Mouse (Mus musculus) megakaryocyte, embryonic 14.5 days (primary cell): ENCODE measurements at regions not wholly inside any gene's neighbourhood (a gene's known extent, or its start where the extent isn't known, plus 50 kb on each side); places are given as distances from the start of the nearest gene placed in this dataset.
"Not testable (repeated sequence)": the region's sequence is repeated elsewhere in the genome, so short reads cannot be mapped to it uniquely, and the experiment has no call there.

Experiments used
- H3K27me3 ChIP-seq: replicated peaks from 2 replicates; pipeline ENCODE3; 2012; ENCODE audit warnings: inconsistent platforms
- H3K36me3 ChIP-seq: replicated peaks from 2 replicates; pipeline ENCODE3; 2012; ENCODE audit warnings: low read length, inconsistent platforms, mixed read lengths
- H3K4me1 ChIP-seq: 2 replicates; pipeline ENCODE4 v1.6.1; 2012; ENCODE audit warnings: inconsistent platforms
- H3K4me3 ChIP-seq: replicated peaks from 2 replicates; pipeline ENCODE3; 2012; ENCODE audit warnings: moderate library complexity, mild to moderate bottlenecking, inconsistent platforms
- H3K9me3 ChIP-seq: 2 replicates; pipeline ENCODE4 v1.6.1; 2012; ENCODE audit warnings: inconsistent platforms
- FLI1 ChIP-seq: IDR thresholded peaks from 2 replicates; pipeline ENCODE4 v1.6.1; 2012; ENCODE audit warnings: low read length, inconsistent platforms, mixed read lengths
- GATA1 ChIP-seq: IDR thresholded peaks from 3 replicates; pipeline ENCODE4 v1.6.1; 2012; ENCODE audit warnings: mixed read lengths, low read length, inconsistent platforms, borderline replicate concordance

DNA sequence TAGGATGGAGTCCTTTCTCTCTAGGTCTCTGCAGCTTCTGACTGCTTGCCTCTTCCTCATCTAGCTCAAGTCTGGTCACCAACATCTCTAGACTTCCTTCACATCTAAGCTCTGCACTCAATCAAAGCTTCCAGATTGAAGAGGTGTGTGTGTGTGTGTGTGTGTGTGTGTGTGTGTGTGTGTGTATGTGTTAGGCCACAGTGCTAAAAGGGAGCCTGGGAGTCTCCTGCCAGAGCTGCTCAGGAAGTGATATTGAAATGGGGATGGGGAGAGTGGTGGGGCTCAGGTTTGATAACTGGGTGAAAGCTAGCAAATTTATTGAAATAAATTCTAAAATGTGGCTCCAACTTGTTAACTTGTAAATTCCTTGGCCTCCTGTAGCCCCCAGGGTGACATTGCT is 73.3 kb downstream of the Gm31371 start:
- not testable (repeated sequence) for H3K4me3 ChIP-seq, H3K9me3 ChIP-seq, H3K36me3 ChIP-seq, H3K27me3 ChIP-seq
- H3K4me1 ChIP-seq = peaks cover 17% of the 10 kb centered on the region

DNA sequence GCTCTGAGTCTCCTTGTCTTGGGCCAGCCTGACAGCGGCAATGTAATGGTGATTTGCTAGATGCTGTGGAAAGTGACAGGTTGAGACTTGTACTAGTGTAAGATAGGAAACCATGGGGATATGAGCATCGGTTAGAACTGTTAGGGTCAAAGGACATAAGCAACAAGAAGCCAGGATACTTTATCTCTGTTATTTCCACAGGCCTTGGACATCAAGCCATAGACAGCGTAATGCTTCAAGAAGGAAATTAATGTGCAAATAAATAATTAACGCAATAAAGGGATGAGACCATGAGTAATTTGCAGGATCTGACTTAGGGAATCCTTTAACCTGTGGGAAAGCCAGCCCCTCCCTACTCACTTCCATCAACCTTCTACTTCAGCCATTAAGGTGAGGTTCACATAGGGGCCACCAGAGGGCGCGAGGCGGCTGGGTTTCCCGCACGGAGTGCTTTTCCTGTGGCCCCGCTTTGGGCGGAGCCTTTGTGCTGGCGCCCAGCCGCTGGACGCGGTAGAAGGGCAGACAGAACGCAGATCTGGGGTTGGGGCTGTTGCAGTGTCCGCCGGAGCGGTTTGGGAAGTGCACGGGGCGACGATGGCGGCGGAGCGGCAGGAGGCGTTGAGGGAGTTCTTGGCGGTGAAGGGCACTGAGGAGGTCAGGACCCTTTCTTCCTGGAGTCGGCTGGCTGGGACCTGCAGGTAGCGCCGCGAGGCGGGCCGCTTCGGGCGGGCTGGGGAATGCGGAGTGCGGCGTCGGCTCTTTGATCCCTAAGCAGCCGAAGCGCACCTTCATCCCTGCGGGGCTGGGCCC is 76.5 kb downstream of the Gm31371 start:
- no peak for TF ChIP-seq GATA1
- TF ChIP-seq FLI1 = no peak
- H3K4me3 ChIP-seq = peak overlapping the region; percentile 90
- H3K4me1 ChIP-seq = peaks cover 17% of the 10 kb centered on the region
- peaks cover 2% of the 10 kb centered on the region for H3K36me3 ChIP-seq
- H3K27me3 ChIP-seq = no peaks in the 10 kb centered on the region
- H3K9me3 ChIP-seq = peaks cover 11% of the 10 kb centered on the region; the same call in 1 of the 2 replicates

DNA sequence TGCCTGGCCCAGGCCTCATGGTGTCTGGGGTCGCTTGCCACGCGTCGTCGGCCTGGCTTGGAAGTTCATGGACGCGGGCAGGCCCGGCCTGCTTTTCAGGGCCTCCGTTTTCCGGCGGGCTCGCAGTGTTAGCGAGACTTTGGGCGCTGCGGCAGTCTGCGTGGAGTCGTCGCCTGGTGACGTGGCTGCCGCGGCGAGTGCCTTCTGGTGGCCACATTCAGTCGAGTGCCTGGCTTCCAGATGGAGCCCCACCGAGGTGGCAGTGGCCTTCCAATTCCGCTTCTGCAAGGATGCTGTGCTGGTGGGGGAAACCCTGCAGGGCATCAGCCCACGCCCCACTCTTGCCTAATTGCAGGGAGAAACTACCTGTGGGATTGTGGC is 77.1 kb downstream of the Gm31371 start:
- not testable (repeated sequence) for H3K27me3 ChIP-seq, H3K36me3 ChIP-seq
- H3K4me3 ChIP-seq = peak overlapping the region; percentile 90
- peaks cover 17% of the 10 kb centered on the region for H3K4me1 ChIP-seq
- H3K9me3 ChIP-seq = peaks cover 11% of the 10 kb centered on the region; the same call in 1 of the 2 replicates

DNA sequence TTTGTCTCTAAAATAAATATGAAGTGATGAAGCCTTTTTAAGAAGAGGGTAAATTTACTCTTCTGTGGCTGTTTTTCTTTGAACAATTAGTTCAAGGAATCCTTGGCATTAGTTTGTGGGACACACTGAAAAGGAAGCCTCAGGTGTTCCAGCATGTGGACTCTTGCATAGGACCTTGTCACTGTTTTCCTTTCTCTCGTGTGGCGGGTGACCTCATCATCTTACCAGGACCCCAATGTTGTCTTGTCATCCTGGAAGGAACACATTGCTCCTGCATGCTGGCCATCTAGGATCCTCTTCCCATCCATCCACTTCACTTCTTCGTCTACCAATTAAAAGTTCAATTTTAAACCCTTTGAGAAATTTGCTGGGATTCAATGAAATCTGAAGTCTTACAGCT is 104.9 kb downstream of the Gm31371 start:
- not testable (repeated sequence) for H3K4me3 ChIP-seq, H3K36me3 ChIP-seq, H3K4me1 ChIP-seq, H3K9me3 ChIP-seq, H3K27me3 ChIP-seq

DNA sequence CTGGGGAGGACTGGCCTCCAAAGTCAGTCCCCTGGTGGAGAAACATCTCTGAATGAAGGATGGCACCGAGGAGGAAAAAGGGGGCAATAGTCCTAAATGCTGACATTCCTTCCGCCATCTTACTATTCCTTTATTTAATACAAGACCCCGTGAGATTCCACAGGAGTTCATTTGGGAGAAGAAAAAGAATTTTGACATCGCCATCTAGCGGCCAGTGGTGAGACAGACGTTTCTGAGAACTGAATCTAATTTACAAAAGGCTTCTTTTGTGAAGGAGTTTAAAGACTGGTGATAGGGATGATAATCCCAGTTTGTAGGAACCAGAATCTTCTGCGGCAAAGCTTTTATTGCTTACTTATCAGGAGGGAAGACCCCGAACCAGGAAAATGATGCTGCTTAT is 107.8 kb downstream of the Gm31371 start:
- not testable (repeated sequence) for H3K4me1 ChIP-seq, H3K27me3 ChIP-seq, H3K4me3 ChIP-seq, H3K9me3 ChIP-seq
- H3K36me3 ChIP-seq = peaks cover 11% of the 10 kb centered on the region

DNA sequence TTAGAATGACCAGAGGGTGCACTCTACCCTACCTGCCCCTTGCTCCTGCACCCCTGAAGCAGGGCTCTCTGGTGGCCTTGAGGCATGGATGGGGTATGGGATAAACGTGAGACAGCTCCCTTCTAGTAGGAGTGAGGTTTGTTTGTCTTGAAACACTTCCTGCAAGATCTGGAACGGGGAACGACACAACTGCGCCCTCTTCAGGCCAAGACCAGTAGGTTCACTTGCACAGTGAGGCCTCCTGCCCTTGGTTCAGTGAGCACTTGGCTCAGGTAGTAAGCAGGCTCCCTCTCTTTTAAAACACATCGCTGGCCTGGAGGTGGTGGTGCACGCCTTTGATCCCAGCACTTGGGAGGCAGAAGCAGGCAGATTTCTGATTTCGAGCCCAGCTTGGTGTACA is 110.1 kb downstream of the Gm31371 start:
- H3K4me1 ChIP-seq, H3K9me3 ChIP-seq: not testable (repeated sequence)
- peaks cover 11% of the 10 kb centered on the region for H3K36me3 ChIP-seq

DNA sequence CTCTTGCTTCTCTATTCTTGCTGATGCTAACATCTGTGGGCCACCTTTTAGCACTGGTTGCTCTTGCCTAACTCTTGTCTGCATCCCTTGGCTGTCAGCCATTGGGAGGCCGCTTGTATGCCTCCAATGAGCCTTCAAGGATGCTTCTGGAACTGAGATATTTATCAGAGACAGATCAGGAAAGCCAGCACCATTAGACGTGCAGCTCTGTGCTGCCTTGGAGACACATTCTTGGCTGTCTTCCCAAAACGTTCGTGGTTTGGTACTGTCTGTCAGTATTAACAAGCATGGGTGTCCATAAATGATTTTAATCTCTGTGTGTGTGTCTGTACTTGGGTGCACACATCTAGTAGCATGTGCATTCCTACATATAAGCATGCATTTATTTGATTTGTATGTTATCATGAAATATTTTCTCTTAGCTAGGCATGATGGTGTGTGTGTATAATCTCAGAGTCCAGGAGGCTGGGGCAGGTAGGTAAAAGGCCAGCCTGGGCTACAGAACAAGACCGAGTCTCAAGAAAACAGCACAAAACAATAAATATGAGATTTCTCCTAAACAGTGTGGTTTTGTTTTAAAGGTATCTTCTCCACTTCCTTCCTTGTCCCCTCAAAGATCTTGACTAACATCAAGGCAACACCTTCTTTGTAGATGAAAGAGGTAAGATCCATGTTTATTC is 111.4 kb downstream of the Gm31371 start:
- peaks cover 11% of the 10 kb centered on the region for H3K36me3 ChIP-seq
- H3K27me3 ChIP-seq, H3K4me1 ChIP-seq, H3K9me3 ChIP-seq, H3K4me3 ChIP-seq: not testable (repeated sequence)

More for the DNA sequence above, 110.1 kb downstream of the Gm31371 start:
- peak overlapping the region; percentile 25 for H3K4me3 ChIP-seq
- not testable (repeated sequence) for H3K27me3 ChIP-seq

DNA sequence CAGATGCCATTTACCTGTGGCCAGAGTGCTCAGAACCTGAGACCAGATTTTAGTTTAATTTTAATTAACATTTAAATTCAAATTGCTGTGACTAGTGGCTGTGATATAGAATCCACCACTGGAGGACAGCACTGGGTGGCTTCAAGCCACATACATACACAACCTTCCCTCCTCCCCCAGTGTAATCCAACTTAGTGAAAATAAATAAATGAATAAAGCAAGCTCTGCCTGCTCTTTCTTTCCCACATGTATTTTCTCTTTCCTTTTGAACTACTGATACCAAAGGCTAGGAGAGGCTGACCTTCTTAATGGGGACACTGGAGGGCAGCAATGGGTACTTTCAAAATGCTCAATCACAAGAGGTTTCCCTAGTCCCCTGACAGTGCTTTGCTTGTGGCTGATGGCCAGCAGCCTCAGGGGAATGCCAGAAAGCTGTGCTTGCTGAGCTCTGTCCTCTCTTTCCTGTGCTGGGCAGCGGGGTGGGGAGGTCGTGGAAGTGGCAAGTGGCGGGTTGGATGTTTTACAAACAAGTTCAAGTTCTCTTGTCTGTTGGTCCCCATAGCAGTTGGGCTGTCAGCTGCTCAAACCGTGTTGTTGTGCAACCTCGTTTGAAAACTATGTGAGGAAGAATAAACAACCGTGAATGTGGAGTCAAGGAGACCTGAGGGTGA is 112.4 kb downstream of the Gm31371 start:
- H3K36me3 ChIP-seq = peaks cover 11% of the 10 kb centered on the region
- H3K4me1 ChIP-seq, H3K4me3 ChIP-seq, H3K27me3 ChIP-seq, H3K9me3 ChIP-seq: not testable (repeated sequence)

DNA sequence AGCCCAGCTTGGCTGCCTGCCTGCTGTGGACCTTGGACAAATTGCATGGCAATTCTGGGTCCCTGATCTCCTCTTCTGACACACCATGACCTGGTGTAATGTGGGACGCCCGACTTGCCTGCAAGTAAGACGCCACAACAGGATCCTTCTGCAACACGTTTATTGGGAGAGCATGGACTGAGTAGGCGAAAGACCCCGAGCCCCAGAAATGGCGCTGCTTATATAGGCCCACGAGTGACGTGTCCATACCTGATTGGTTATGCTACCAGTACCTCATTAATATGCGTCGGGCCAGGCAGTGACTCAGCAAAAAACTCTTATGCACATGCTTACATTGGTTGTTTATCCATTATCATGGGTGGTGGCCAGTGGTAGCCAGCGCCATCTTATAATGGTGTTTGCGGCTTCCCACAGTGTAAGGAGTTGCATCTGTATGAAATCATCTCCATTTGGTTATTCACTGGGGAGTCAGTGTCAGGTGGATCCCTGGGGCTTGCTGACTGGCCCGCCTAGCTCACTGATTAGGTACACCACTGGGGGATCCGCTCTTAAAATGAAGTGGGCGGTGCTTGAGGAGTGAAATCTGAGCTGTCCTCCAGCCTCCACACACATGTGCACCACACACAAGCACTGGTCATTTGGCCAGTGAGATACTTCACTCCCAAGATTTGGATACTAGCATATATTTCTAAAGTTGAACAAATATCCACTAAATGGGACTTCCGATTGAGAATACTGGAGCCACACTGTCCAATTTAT is 113.1 kb downstream of the Gm31371 start:
- not testable (repeated sequence) for H3K4me3 ChIP-seq, H3K4me1 ChIP-seq, H3K27me3 ChIP-seq, H3K9me3 ChIP-seq
- H3K36me3 ChIP-seq = peaks cover 11% of the 10 kb centered on the region

DNA sequence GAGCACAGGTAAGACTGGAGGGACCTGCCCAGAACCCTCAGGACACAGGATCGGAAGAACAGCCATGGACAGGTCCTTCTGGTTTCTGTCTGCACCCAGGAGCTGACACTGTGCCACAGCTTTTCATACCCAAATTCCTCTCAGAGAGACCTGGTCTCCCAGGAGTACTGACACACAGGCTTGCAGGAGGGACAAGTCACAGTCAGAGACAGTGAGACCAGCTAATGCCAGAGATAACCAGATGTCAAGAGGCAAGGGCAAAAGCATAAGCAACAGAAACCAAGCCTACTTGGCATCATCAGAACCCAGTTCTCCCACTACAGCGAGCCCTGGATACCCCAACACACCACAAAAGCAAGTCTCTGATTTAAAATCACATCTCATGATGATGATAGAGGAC is 122.3 kb downstream of the Gm31371 start:
- H3K27me3 ChIP-seq, H3K9me3 ChIP-seq, H3K4me3 ChIP-seq, H3K36me3 ChIP-seq, H3K4me1 ChIP-seq: not testable (repeated sequence)

DNA sequence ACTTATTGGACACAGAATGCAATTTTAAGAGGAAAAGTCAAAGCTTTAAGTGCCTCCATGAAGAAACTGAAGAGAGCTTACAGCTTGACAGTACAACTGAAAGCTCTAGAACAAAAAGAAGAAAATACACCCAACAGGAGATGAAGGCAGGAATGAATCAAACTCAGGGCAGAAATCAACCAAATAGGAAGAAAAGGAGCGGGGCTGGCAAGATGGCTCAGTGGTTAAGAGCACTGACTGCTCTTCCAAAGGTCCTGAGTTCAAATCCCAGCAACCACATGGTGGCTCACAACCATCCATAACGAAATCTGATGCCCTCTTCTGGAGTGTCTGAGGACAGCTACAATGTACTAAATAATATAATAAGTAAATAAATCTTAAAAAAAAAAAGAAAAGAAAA is 124.8 kb downstream of the Gm31371 start:
- H3K36me3 ChIP-seq, H3K27me3 ChIP-seq, H3K4me1 ChIP-seq, H3K9me3 ChIP-seq, H3K4me3 ChIP-seq: not testable (repeated sequence)

DNA sequence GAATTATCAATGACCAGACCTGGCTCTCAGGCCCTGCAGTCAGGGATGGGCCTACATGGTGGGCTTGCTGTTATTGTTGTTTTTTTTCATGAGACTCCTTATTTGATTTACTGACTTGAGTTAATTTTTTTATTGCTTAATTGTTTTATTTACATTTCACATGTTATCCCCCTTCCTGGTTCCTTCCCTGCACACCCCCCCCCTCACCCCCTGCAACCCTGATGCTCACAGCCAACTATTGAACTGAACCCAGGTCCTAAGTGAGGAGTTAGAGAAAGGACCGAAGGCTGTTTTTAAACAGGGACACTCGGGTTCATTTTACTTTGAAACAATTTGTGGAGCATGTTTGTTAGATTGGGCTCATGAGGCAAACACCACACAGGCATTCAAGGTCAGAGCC is 126.9 kb downstream of the Gm31371 start:
- H3K27me3 ChIP-seq, H3K4me3 ChIP-seq, H3K4me1 ChIP-seq, H3K9me3 ChIP-seq, H3K36me3 ChIP-seq: not testable (repeated sequence)

DNA sequence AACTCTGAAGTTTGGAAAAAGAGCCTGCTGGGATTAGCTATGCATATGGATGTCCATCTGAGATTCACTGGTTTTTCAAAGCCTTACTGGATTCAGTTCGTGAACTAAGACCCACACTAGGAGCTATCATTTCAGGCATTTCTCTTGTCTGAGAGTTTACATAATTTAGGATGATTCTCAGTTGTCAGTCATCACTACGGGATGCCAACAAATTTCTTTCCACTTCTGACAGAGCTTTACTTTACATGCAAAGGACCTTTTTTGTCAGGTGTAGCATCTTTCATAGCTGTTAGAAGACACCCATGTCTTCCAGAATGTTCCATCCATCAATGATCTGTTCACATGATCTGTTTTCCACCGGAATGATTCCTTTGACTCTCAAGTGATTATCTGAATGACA is 154.4 kb downstream of the Gm31371 start:
- not testable (repeated sequence) for H3K4me1 ChIP-seq, H3K36me3 ChIP-seq, H3K4me3 ChIP-seq, H3K27me3 ChIP-seq, H3K9me3 ChIP-seq

DNA sequence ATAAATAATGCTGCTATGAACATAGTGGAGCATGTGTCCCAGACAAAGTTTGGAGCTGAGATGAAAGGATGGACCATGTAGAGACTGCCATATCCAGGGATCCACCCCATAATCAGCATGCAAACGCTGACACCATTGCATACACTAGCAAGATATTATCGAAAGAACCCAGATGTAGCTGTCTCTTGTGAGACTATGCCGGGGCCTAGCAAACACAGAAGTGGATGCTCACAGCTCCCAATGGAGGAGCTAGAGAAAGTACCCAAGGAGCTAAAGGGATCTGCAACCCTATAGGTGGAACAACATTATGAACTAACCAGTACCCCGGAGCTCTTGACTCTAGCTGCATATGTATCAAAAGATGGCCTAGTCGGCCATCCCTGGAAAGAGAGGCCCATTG is 194.9 kb downstream of the Gm31371 start:
- not testable (repeated sequence) for H3K9me3 ChIP-seq, H3K36me3 ChIP-seq, H3K27me3 ChIP-seq, H3K4me3 ChIP-seq, H3K4me1 ChIP-seq

DNA sequence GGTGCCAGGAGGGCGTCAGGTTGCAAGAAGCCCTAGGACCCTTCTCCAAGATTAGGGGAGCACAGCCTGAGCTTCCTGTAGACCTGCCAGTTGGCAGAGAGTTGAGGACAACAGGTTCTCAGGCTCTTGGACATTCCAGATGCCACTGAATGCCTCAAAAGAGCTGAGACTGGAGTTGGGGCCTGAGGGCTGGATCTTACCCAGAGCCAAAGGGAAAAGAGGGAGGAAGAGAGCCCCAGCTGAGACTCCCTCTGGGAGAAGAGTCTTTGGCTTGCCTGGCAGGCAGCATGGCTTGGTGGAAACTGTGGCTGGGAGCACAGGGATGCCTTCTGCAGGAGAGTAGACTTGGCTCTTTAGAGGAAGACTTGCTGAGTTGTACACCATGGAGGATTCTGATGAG is 197.0 kb downstream of the Gm31371 start:
- not testable (repeated sequence) for H3K27me3 ChIP-seq, H3K9me3 ChIP-seq, H3K4me1 ChIP-seq, H3K36me3 ChIP-seq, H3K4me3 ChIP-seq
